Mouse (Mus musculus) lung, adult 2 months (tissue): ENCODE measurements at regions not wholly inside any gene's neighbourhood (a gene's known extent, or its start where the extent isn't known, plus 50 kb on each side); places are given as distances from the start of the nearest gene placed in this dataset.

ENCODE experiments used
- DNase-seq: peaks from one replicate; pipeline ENCODE4 v3.0.0; 2022
- H3K4me1 ChIP-seq: fragments of 200-500 bp; 2 replicates; pipeline ENCODE4 v1.6.1; 2011; ENCODE audit warnings: low read length; ENCODE audit not compliant: control insufficient read depth, insufficient read depth
- H3K4me3 ChIP-seq: fragments of 200-500 bp; replicated peaks from 2 replicates; pipeline ENCODE3; 2011; ENCODE audit warnings: low read depth, mild to moderate bottlenecking, control low read depth, low read length; ENCODE audit errors: extremely low read depth
- CTCF ChIP-seq: fragments of 200-500 bp; IDR thresholded peaks from 2 replicates; pipeline ENCODE4 v1.5.1; 2011; ENCODE audit warnings: mild to moderate bottlenecking, low read length, control low read depth; ENCODE audit not compliant: insufficient read depth
- POLR2A ChIP-seq: fragments of 200-500 bp; IDR thresholded peaks from 2 replicates; pipeline ENCODE4 v1.6.1; 2011; ENCODE audit warnings: low read depth, mild to moderate bottlenecking, control low read depth, low read length, borderline replicate concordance; ENCODE audit errors: extremely low read depth
- WGBS: fragments of 180-500 bp; shearing (Covaris S2); methylation state at CpG from one replicate; pipeline ENCODE4 v1.1.7; 2018; 5-methylcytosine and 5-hydroxymethylcytosine counted together

- no peak for TF ChIP-seq POLR2A
- no peak for TF ChIP-seq CTCF
- DNase-seq = no peak
- Histone ChIP-seq H3K4me1 (no peaks in the 10 kb centered on the region), H3K4me3 (no peak overlapping the region)
- 55% methylated on average over 1 of the region's 1 CpGs for WGBS
Observed at GRCm38 (mm10) chr5:17262126-17262525, 110.9 kb upstream of the Speer4f2 start.

GRCm38 (mm10) chr5:17271153-17271552 is 101.8 kb upstream of the Speer4f2 start:
- TF ChIP-seq POLR2A (no peak), CTCF (no peak)
- Histone ChIP-seq H3K4me3 (no peak overlapping the region), H3K4me1 (peaks cover 7% of the 10 kb centered on the region)
- no peak for DNase-seq
- WGBS = 76% methylated on average over 2 of the region's 2 CpGs

DNA sequence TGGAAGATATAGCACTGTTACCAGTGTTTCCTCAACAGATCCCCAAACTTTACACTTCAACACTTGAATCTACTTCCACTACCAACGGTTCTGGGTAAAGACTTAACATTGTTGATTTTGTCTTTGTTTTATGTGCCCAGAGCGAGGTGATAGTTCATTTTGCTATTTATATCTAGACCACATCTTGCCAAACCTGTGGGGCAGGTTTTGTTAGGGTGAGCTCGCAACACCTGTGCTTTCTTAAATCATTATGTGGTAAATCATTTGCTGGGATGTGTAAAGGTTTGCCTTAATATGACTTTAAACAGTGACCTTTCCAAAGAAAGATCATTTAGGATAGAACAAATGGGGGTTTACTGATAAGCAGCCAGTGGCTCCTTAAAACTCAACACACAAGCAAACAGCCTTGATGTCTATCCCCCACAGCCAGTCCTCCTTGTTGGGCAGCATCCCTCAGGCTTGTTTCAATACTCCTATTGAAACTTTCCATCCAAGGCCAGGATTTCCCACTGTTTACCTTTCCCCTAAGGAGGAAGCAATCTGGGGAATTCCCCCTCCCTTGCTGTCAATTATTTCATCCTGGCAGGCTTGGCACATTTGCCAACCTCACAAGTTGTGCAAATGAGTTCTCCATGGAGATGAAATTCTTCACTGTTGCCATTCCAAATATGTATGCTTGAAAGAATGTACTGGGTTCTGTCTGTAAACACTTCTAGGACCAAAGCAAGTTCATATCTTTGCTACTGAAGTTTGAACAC is 101.1 kb upstream of the Speer4f2 start:
- peak; percentile 39 for DNase-seq
- H3K4me3 ChIP-seq = no peak overlapping the region
- WGBS = 62% methylated on average over 3 of the region's 3 CpGs
- peaks cover 7% of the 10 kb centered on the region for H3K4me1 ChIP-seq
- TF ChIP-seq POLR2A = no peak
- no peak for TF ChIP-seq CTCF

- no peak for DNase-seq
- peaks cover 7% of the 10 kb centered on the region for H3K4me1 ChIP-seq
- no peak overlapping the region for H3K4me3 ChIP-seq
- TF ChIP-seq CTCF (no peak), POLR2A (no peak)
- WGBS = 96% methylated on average over 2 of the region's 2 CpGs
Observed at GRCm38 (mm10) chr5:17275346-17275745, 97.6 kb upstream of the Speer4f2 start.

GRCm38 (mm10) chr5:17276782-17277578 is 96.0 kb upstream of the Speer4f2 start:
- WGBS = 89% methylated on average over 3 of the region's 3 CpGs
- Histone ChIP-seq H3K4me3 (no peak overlapping the region), H3K4me1 (peaks cover 3% of the 10 kb centered on the region)
- DNase-seq = no peak
- no peak for TF ChIP-seq CTCF
- TF ChIP-seq POLR2A = no peak

GRCm38 (mm10) chr5:17280203-17280602 is 92.8 kb upstream of the Speer4f2 start:
- no peaks in the 10 kb centered on the region for H3K4me1 ChIP-seq
- 67% methylated on average over 4 of the region's 4 CpGs for WGBS
- DNase-seq = no peak
- no peak overlapping the region for H3K4me3 ChIP-seq
- TF ChIP-seq CTCF = no peak
- TF ChIP-seq POLR2A = no peak

- DNase-seq = no peak
- no peak overlapping the region for H3K4me3 ChIP-seq
- WGBS = 98% methylated on average over 2 of the region's 2 CpGs
- H3K4me1 ChIP-seq = no peaks in the 10 kb centered on the region
- TF ChIP-seq CTCF (no peak), POLR2A (no peak)
Observed at GRCm38 (mm10) chr5:17280951-17281350, 92.0 kb upstream of the Speer4f2 start.

- WGBS = 64% methylated on average over 1 of the region's 1 CpGs
- Histone ChIP-seq H3K4me1 (no peaks in the 10 kb centered on the region), H3K4me3 (no peak overlapping the region)
- DNase-seq = no peak
- TF ChIP-seq POLR2A (no peak), CTCF (no peak)
Observed at GRCm38 (mm10) chr5:17289028-17289427, 84.0 kb upstream of the Speer4f2 start.

- Histone ChIP-seq H3K4me1 (no peaks in the 10 kb centered on the region), H3K4me3 (no peak overlapping the region)
- TF ChIP-seq POLR2A (no peak), CTCF (no peak)
- WGBS = 64% methylated on average over 2 of the region's 2 CpGs
- no peak for DNase-seq
Observed at GRCm38 (mm10) chr5:17292559-17292958, 80.4 kb upstream of the Speer4f2 start.
